Mouse (Mus musculus) lung, postnatal 36 days (tissue): ENCODE measurements at regions not wholly inside any gene's neighbourhood (a gene's known extent, or its start where the extent isn't known, plus 50 kb on each side); places are given as distances from the start of the nearest gene placed in this dataset.

Source experiments
- DNase-seq: peaks from one replicate; pipeline ENCODE4 v3.0.0; 2022; ENCODE audit warnings: mixed read lengths

DNA sequence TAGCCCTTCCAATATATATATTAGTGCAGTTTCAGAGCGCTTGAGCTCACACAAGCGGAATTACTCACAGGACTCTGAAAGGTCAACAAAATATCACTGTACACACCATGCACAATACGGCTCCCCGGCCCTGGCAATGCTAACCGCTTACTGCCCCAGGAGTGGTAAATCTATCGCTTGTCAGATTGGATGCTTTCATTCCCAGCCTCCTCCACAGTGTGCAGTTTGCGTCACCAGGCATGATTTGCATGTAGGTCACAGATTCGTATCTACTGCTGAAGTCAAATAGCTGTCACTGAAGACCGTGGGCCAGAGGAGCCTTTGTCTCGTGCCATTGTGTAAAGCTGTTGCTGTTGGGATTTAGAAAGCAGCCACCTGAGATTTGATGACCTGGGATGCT is 60.1 kb downstream of the Ccdc115 start:
- no peak for DNase-seq

DNA sequence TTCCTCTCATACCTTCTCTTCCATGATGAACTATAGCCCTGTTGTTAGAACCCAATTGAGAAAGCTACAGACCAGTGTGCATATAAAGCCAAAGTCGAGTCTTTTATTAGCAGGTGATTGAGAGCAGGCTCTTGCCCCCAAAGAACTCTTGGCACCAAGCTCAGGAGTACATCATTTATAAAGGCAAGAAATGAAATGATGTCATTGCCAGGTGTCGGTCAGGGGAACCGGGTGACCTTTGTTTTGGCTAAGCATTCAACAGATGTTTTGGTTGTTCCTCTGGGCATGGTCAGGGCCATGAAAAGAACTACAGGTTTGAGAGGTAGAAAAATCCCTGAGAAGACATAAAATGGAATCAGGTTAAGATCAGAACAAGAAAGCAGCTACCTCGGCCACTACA is 61.6 kb downstream of the Ccdc115 start:
- no peak for DNase-seq

DNA sequence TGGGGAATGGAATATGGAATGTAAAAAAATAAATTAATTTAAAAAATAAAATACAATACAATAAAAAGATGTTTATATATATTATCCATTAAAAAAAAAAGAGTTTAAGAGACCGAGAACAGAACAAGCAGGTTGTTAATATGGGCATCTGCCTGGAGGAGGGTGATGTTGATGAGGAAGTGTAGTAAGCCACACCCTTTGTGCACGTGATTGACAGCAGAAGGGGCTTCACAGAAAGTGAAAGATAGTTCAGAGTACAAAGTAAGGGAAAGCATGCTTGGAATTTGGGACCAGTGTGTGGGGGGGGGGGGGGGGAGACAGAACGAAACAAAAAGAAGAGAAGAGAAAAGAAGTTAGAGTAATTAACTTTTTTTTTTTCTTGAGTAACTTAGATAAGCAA is 64.0 kb downstream of the Ccdc115 start:
- DNase-seq = peak; percentile 10

- DNase-seq = no peak
These were observed 67.8 kb downstream of the Ccdc115 start for GRCm38 (mm10) chr1:34371681-34372080.
